Mouse (Mus musculus) thymus, postnatal 0 days (tissue): ENCODE data around the gene Fgfr2. TPM values are rescaled to one million over a fixed set of nuclear protein-coding genes. Genes with fewer than 3 reads are reported as not detected.

Source experiments
- DNase-seq: peaks from one replicate; pipeline ENCODE4 v3.0.0-alpha.2; 2015; ENCODE audit warnings: low spot score
- polyA plus RNA-seq: library from polyadenylated mRNA; unstranded; fragments of >200 nt; fragmentation: Nextera tagmentation; extraction: Ambion mirVana; gene quantifications from 2 replicates; pipeline ENCODE4 v1.2.1, GENCODE M21; 2015

Gene Fgfr2
- polyA plus RNA-seq, 1 experiment from 2014 or later: 23.6 TPM

GRCm38 (mm10) chr7:132437431-132437830, 685.7 kb downstream of the Fgfr2 start:
- DNase-seq: no peak

GRCm38 (mm10) chr7:132435486-132436055, 687.6 kb downstream of the Fgfr2 start:
- DNase-seq: no peak

DNA sequence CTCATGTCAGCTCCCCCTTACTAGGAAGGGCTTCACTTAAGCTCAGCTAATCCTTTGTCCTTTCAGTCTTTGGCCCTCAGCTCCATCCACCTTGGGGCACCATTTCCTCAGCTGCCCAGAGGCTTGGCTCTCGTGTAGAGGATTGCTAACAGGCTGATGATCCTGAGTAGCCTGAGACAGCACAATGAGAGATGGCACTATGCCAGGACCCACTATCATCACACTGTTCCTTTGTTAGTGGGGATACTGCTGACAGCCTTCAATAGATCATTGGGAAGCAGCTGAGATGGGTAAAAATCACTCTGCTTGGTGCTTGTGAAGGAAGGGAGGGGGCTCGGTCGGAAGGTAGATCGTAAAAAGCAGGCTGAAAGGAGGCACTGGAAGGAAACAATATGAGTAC, 693.8 kb downstream of the Fgfr2 start:
- no peak for DNase-seq

GRCm38 (mm10) chr7:132428308-132428707, 694.8 kb downstream of the Fgfr2 start:
- no peak for DNase-seq

DNA sequence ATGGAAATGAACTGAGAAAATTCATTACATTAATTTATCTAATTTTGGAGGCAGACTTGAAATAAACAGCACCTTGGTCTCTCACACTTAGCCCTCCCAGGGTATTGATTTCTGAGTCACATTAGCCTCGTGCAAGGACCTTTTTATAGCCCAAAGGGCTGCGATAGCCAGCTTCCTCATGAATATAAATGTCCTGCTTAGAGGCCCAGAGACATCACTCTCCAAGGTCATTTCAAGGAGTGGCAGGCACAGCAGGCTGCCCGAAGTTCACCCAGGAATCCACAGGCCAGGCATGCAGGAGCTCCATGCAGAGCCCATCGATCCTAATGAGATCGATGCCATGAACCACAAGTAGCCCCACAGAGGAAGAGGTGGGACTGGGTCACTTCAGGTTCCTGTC, 697.1 kb downstream of the Fgfr2 start:
- DNase-seq: no peak

- no peak for DNase-seq
Observed at GRCm38 (mm10) chr7:132425364-132425999, 697.7 kb downstream of the Fgfr2 start.

DNA sequence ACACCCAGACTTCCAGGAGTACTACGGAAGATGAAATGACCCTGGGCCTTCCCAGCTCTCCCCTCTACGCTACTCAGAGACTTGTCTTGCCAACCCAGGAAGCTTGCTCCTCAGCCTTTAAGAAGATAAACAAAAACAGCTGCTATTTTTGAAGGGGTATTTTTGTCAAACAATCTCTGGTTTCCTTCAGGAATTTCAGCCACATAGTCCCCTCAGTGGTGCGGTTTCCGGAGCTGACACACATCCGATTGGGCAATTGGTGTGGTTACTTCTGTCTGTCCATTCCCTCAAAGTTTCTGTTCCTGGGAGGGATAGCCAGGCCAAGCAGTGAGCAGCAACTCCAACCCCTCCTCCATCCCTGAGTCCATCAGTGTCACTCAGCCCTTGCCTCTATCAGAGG, 699.6 kb downstream of the Fgfr2 start:
- DNase-seq: no peak

- DNase-seq: no peak
Observed at GRCm38 (mm10) chr7:132419378-132420255, 703.5 kb downstream of the Fgfr2 start.

GRCm38 (mm10) chr7:132416866-132417265, 706.3 kb downstream of the Fgfr2 start:
- DNase-seq: no peak

DNA sequence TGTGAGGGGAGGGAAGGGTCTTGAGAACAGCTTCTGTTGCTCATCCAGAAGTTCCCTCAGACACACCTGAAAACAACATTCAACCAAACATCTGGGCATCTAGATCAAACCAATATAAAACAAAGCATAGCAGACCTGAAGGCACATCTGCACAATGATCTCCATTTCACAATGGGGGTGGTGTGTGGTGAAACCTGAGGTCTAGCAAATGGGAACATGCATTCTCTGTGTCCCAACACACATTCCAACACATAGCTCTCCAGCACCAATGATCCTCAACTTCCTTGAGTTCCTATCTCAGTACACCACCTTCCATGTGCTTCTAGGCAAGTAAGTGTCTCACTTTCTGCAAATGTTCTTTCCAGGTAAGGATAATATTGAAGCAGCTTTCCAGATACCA, 707.3 kb downstream of the Fgfr2 start:
- DNase-seq: no peak

- DNase-seq: no peak
Observed at GRCm38 (mm10) chr7:132412520-132412919, 710.6 kb downstream of the Fgfr2 start.

DNA sequence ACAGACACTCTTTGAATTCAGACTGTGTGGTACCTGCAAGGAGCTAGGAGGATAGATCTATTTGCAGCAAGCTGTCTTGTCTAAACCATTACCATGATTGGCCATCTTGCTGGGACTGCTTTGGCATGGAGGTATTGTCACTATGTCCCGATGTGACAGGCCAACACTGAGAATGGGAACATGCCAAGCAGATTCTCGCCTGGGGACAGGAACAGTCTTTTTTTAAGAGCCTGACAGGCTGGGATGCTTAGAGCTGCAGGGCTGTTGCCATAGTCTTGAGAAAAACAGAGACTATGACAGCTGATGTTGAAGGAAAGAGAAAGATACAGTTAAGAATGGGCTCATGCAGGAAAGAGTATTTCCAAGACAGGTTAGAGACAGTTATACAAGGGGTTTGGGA, 711.4 kb downstream of the Fgfr2 start:
- no peak for DNase-seq

DNA sequence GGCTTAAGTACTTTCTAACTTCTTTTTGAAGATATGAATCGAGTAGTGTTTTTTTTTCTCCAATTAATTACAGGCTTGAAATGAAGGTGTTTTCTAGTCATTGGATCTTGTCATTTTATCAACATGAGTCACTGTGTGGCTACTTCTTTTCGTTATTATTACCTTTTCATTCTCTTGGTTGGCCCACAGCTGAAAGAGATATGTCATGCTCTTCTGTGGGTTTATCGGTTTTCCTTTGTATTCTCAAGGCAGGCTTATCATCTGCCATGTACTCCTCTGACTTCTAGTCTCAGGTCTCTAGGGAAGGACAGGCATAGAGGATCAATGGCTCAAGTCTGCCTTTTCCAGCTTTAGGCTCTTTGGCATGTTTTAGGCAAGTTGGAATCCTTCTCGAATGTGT, 712.2 kb downstream of the Fgfr2 start:
- no peak for DNase-seq

GRCm38 (mm10) chr7:132409890-132410289, 713.3 kb downstream of the Fgfr2 start:
- DNase-seq: no peak

DNA sequence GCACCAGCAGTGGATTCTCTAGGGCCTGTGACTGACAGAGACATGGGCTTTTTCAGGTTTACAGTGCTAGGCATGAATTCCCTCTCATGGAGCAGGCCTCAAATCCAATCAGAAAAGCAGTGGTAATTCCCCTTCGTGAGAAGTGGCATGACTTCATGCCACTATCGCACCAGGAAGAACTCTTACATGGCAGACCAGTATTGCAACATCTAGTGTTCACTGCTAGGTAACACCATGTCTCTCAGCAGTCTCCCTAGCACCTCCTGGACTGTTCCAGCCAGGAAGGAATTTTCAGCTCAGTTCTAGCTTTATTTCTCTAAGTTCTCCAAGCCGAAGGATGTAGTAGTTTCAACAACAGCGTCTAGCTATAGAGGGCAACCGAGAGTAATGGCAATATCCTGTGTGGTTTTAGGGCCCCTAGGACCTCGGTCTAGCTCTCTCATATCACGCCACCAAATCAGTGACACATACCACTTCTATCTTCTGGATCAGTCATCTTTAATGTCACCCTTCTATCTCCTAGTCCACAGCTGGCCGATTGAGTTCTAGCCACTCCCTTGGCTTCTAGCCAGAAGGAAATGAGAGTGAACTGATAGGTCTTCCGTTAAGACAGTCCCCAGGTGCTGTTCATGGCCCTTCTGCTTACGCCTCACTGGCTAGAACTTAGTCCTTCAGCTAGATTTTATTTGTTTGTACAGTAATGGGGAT, 720.6 kb downstream of the Fgfr2 start:
- peak; percentile 54 for DNase-seq

DNA sequence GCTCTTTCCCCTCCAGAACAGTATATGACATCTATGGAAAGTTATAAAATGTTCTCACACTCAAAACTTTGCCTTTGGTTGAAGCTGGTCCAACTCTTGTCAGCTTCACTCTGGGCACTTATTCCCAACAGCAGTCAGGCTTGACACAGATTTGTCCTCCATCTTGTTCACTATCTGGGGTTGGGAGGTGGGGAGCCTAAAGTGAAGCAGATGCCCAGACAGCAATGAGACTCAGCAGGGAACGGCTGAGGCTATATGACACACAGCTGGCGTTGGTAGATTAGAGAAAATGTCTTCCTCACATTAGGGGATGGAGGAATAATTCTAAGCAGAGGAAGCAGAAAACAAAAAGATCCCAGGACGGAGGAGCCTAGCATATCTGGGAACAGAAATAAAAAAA, 724.7 kb downstream of the Fgfr2 start:
- DNase-seq: no peak

- DNase-seq: no peak
Observed at GRCm38 (mm10) chr7:132396661-132397322, 726.4 kb downstream of the Fgfr2 start.

DNA sequence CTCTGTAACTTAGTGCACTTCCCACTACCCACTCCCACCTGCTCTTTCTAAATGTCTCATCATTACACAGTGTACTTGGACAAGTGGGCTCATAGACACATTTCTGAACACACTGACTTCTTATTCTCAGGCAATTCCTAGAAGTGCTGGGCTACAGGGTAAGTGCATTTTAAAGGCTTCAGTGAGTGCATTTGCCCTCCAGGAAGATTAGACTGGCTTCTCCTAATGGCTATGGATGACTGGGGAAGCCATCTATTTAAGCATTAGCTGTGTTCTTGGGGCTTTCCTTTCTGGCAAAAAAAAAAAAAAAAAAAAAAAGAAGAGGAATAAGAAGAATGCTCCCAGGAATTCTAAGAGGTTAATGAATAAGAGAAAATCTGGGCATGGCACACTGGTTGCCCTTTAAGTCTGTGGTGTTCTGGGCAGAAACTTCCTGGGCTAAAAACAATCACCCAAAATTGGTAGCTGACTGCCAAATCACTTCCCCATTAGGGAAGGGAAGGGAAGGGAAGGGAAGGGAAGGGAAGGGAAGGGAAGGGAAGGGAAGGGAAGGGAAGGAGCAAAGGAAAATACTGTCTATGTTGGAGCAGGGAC, 729.5 kb downstream of the Fgfr2 start:
- no peak for DNase-seq

DNA sequence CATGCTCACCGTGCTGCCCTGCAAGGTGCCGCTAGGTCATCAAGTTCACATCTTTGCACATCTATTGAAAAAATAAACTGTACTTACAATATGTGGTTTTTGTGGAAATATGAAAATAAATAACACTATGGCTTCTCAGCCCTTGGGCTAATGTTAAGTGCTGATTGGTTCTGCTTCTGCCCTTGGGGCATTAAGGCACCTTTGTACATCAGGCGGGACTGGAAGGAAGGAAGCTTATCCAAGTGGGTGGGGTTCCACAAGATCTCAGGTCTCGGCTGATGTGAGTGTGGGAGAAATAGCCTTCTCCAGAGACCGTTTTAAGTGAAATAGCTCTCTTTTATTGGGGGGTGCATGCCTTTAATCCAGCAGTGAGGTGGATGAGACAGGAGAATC, 730.1 kb downstream of the Fgfr2 start:
- no peak for DNase-seq

DNA sequence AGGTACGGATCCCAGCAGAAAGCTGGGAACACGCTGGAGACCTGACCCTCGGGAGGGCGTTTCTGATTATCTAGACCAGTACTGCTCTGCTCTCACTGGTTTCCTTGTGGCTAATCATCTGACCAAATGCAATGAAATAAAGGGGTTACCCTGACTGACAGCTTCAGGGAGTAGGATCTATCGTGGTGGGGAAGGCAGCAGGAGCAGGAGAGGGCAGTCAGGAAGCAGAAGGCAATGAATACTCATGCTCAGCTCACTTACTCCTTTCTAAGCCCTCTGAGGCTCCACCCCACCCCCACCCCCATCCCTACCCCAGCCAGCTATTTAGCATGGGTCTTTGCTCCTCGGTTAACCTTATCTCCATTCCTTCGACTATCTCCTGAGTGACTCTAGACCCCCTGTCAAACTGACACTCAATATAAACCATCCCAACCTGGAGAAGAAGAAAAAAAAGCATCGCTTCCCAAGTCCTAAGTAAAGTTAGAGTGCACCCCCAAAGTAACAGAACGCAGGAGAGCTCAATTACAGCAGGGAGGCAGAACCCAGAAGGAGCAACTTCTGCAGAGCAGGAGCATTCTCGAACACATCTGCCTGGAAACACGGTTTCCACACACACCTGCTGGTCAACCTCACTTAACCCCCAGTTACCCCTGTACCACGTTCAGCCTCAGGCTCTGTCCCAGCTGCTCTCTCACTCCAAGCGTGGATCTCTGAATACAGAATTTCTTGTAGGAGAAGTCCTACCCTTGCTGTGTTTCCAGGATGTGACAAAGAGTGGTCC, 730.7 kb downstream of the Fgfr2 start:
- no peak for DNase-seq
